Mouse (Mus musculus): Measurements from ENCODE around the gene Triap1. TPM values are rescaled to one million over a fixed set of nuclear protein-coding genes. Genes with fewer than 3 reads are reported as not detected.

Triap1 gene
- polyA plus RNA-seq, 1 experiment from 2014 or later, result 68.9 TPM

DNA sequence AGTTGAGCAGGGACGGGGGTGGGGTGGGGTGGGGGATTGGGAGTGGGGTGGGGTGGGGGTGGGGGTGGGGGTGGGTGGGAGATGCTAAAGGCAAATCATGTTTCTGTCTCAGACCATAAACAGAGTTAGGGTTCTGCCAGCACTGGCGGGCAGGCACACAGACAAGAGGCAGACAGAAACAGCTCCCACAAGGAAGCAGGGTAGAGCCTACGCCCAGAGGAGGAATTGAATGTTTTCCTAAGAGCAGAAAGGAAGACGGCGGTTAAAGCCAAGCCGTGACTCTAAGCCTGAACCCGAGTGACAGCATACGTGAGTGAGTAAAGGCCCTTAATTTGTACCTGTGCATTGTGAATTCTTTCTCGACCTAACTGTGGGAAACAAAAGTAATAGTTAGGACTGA, 50.9 kb downstream of the Triap1 start:
- H3K4me2 ChIP-seq (ENCODE audit: low read depth, low read length), result no peak overlapping the region
- H3K9ac ChIP-seq (replicated peaks; ENCODE audit: low read length), result no peak overlapping the region
- no peak for ATAC-seq (replicated peaks; ENCODE audit: insufficient number of reproducible peaks, low FRiP score, low TSS enrichment, low read depth)
- no peak overlapping the region for H3K27ac ChIP-seq (replicated peaks; ENCODE audit: low read depth, low read length)
- H3K27me3 ChIP-seq (ENCODE audit: control insufficient read depth, insufficient read depth, low read length), result no peaks in the 10 kb centered on the region
- 22% methylated on average over 9 of the region's 9 CpGs for WGBS
- no peaks in the 10 kb centered on the region for H3K9me3 ChIP-seq (replicated peaks; ENCODE audit: control insufficient read depth, low read length)
- H3K4me3 ChIP-seq (ENCODE audit: low read depth, low read length), result no peak overlapping the region
- DNase-seq (ENCODE audit: low spot score), result no peak
- H3K4me1 ChIP-seq (ENCODE audit: control insufficient read depth, insufficient read depth, low read length), result no peaks in the 10 kb centered on the region
- no peaks in the 10 kb centered on the region for H3K36me3 ChIP-seq (replicated peaks; ENCODE audit: control insufficient read depth, insufficient read depth, low read depth, low read length)

- DNase-seq (ENCODE audit: low spot score) (no peak), ATAC-seq (replicated peaks; ENCODE audit: insufficient number of reproducible peaks, low FRiP score, low TSS enrichment, low read depth) (no peak)
- peaks cover 2% of the 10 kb centered on the region; the same call in 1 of the 2 replicates for H3K4me1 ChIP-seq (ENCODE audit: control insufficient read depth, insufficient read depth, low read length)
- H3K27me3 ChIP-seq (ENCODE audit: control insufficient read depth, insufficient read depth, low read length), result no peaks in the 10 kb centered on the region
- H3K4me3 ChIP-seq (ENCODE audit: low read depth, low read length), result no peak overlapping the region
- H3K9me3 ChIP-seq (replicated peaks; ENCODE audit: control insufficient read depth, low read length), result no peaks in the 10 kb centered on the region
- no peak overlapping the region for H3K9ac ChIP-seq (replicated peaks; ENCODE audit: low read length)
- 94% methylated on average over 1 of the region's 1 CpGs for WGBS
- H3K4me2 ChIP-seq (ENCODE audit: low read depth, low read length), result no peak overlapping the region
- no peaks in the 10 kb centered on the region for H3K36me3 ChIP-seq (replicated peaks; ENCODE audit: control insufficient read depth, insufficient read depth, low read depth, low read length)
- no peak overlapping the region for H3K27ac ChIP-seq (replicated peaks; ENCODE audit: low read depth, low read length)
Measured at GRCm38 (mm10) chr5:115392969-115393368, 51.9 kb downstream of the Triap1 start.

Other genes with a start within 250 kb of the Triap1 start
- gene Gm10401, start 242.9 kb upstream of the Triap1 start, polyA plus RNA-seq (2014; fragmentation: Nextera tagmentation; extraction: Ambion mirVana), result 24.6 and 26.3 TPM in 2 replicates
- gene Acads, start 221.9 kb upstream of the Triap1 start, polyA plus RNA-seq (2014; fragmentation: Nextera tagmentation; extraction: Ambion mirVana), result 27.7 and 31.8 TPM in 2 replicates
- 49.6 and 53.0 TPM in 2 replicates for gene Unc119b, start 206.2 kb upstream of the Triap1 start, polyA plus RNA-seq (2014; fragmentation: Nextera tagmentation; extraction: Ambion mirVana)
- gene Mlec, start 183.0 kb upstream of the Triap1 start, polyA plus RNA-seq (2014; fragmentation: Nextera tagmentation; extraction: Ambion mirVana), result 36.6 and 37.5 TPM in 2 replicates
- gene Cabp1, start 146.8 kb upstream of the Triap1 start, polyA plus RNA-seq (2014; fragmentation: Nextera tagmentation; extraction: Ambion mirVana), result 2.4 and 2.7 TPM in 2 replicates
- 101 and 108 TPM in 2 replicates for gene Pop5, start 105.4 kb upstream of the Triap1 start, polyA plus RNA-seq (2014; fragmentation: Nextera tagmentation; extraction: Ambion mirVana)
- 75.0 and 80.1 TPM in 2 replicates for gene Rnf10, start 68.3 kb upstream of the Triap1 start, polyA plus RNA-seq (2014; fragmentation: Nextera tagmentation; extraction: Ambion mirVana)
- gene Coq5, start 61.6 kb upstream of the Triap1 start, polyA plus RNA-seq (2014; fragmentation: Nextera tagmentation; extraction: Ambion mirVana), result 51.7 and 52.2 TPM in 2 replicates
- gene Dynll1, start 40.2 kb upstream of the Triap1 start, polyA plus RNA-seq (2014; fragmentation: Nextera tagmentation; extraction: Ambion mirVana), result 1,836 and 1,851 TPM in 2 replicates
- gene Srsf9, start 14.0 kb upstream of the Triap1 start, polyA plus RNA-seq (2014; fragmentation: Nextera tagmentation; extraction: Ambion mirVana), result 376 and 390 TPM in 2 replicates
- gene Gatc, start within 50 bp of the Triap1 start, polyA plus RNA-seq (2014; fragmentation: Nextera tagmentation; extraction: Ambion mirVana), result 37.0 and 38.8 TPM in 2 replicates
- 569 and 629 TPM in 2 replicates for gene Cox6a1, start 7.8 kb downstream of the Triap1 start, polyA plus RNA-seq (2014; fragmentation: Nextera tagmentation; extraction: Ambion mirVana)
- gene Msi1, start 88.4 kb downstream of the Triap1 start, polyA plus RNA-seq (2014; fragmentation: Nextera tagmentation; extraction: Ambion mirVana), result 52.4 and 53.9 TPM in 2 replicates
- not detected in 2 replicates for gene Pla2g1b, start 125.0 kb downstream of the Triap1 start, polyA plus RNA-seq (2014; fragmentation: Nextera tagmentation; extraction: Ambion mirVana)
- gene Sirt4, start 143.5 kb downstream of the Triap1 start, polyA plus RNA-seq (2014; fragmentation: Nextera tagmentation; extraction: Ambion mirVana), result 12.7 and 17.2 TPM in 2 replicates
- 12.9 and 13.8 TPM in 2 replicates for gene Pxn, start 165.5 kb downstream of the Triap1 start, polyA plus RNA-seq (2014; fragmentation: Nextera tagmentation; extraction: Ambion mirVana)
- gene Rplp0, start 218.2 kb downstream of the Triap1 start, polyA plus RNA-seq (2014; fragmentation: Nextera tagmentation; extraction: Ambion mirVana), result 1,437 and 1,529 TPM in 2 replicates
- gene Gcn1l1, start 224.0 kb downstream of the Triap1 start, polyA plus RNA-seq (2014; fragmentation: Nextera tagmentation; extraction: Ambion mirVana), result 29.3 and 31.4 TPM in 2 replicates

All from embryonic facial prominence, embryonic 11.5 days (tissue).